Mouse (Mus musculus) lung, postnatal 0 days (tissue): Measurements from ENCODE around the gene App.

Experiments used
- CTCF ChIP-seq: IDR thresholded peaks from 2 replicates; pipeline ENCODE4 v1.5.1; 2016; ENCODE audit warnings: antibody characterized with exemption, mild to moderate bottlenecking
- EP300 ChIP-seq: IDR thresholded peaks from 2 replicates; pipeline ENCODE4 v1.6.1; 2016; ENCODE audit warnings: antibody characterized with exemption, mild to moderate bottlenecking, control low read depth

DNA sequence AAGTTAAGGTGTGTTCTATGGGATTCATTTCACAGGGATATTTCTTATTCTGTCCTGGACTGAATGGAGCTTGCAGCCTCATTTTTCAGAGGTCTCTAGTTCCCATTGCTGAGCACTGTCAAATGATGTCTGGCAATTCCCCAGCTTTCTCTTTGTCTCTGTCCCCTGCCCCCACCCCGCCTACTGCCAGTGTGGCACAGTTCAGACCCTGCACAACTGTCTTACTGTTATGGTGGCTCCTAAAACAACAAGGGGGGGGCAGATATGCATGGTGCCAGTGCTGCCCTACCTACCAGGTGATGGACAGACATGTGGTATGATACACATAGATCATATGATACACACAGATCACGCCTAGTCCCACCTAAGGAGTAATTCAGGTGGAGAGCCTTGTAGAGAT lies 216.9 kb downstream of the App start:
- TF ChIP-seq CTCF (no peak), EP300 (no peak)
